Mouse (Mus musculus) CH12.LX (cell line): ENCODE results near the gene Cftr.

ENCODE experiments used
- CTCF ChIP-seq, 2 experiments: IDR thresholded peaks in 1 of 2; conservative IDR thresholded peaks in 1 of 2; 2 replicates each; pipeline ENCODE4 v1.5.1; 2011 to 2012; ENCODE audit warnings: low read depth in 2 of 2, low read length in 2 of 2, improper control_type of control experiment in 1 of 2, inconsistent platforms in 1 of 2, mild to moderate bottlenecking in 1 of 2, moderate library complexity in 1 of 2
- MXI1 ChIP-seq: IDR thresholded peaks from 2 replicates; pipeline ENCODE4 v1.6.1; 2011; ENCODE audit warnings: mild to moderate bottlenecking, low read depth, low read length, improper control_type of control experiment
- POLR2A ChIP-seq: IDR thresholded peaks from 2 replicates; pipeline ENCODE4 v1.6.1; 2011; ENCODE audit warnings: low read depth, mild to moderate bottlenecking, improper control_type of control experiment, low read length

- TF ChIP-seq POLR2A (no peak), CTCF (conservative IDR thresholded peaks at IDR 0.05 in 1 of 2, IDR thresholded peaks at IDR 0.05 in 1 of 2; ENCODE audit: low read depth in 2 of 2, low read length in 2 of 2) (no peak), MXI1 (no peak)
These were observed 140.5 kb downstream of the Cftr start for GRCm38 (mm10) chr6:18310983-18311382.
